Mouse (Mus musculus) monocyte, adult 2 months (primary cell): Measurements from ENCODE around the gene Sel1l3.

Experiments
- DNase-seq, 2 experiments: peaks; one replicate each; pipeline ENCODE4 v3.0.0; 2022; ENCODE audit warnings: low spot score in 2 of 2, low read depth in 1 of 2

Gene Sel1l3

GRCm38 (mm10) chr5:53104177-53104855 lies 109.4 kb downstream of the Sel1l3 start:
- DNase-seq: no peak

GRCm38 (mm10) chr5:53101848-53102473 lies 111.8 kb downstream of the Sel1l3 start:
- DNase-seq: no peak

GRCm38 (mm10) chr5:53091331-53091730 lies 122.4 kb downstream of the Sel1l3 start:
- DNase-seq: no peak

GRCm38 (mm10) chr5:53087452-53087851 lies 126.3 kb downstream of the Sel1l3 start:
- no peak for DNase-seq

GRCm38 (mm10) chr5:53078453-53078852 lies 135.3 kb downstream of the Sel1l3 start:
- no peak for DNase-seq

GRCm38 (mm10) chr5:53074553-53074952 lies 139.2 kb downstream of the Sel1l3 start:
- DNase-seq: no peak

GRCm38 (mm10) chr5:53061532-53062130 lies 152.1 kb downstream of the Sel1l3 start:
- no peak for DNase-seq
